Mouse (Mus musculus): ENCODE measurements around the gene Taf1b. TPM values are rescaled to one million over a fixed set of nuclear protein-coding genes. Genes with fewer than 3 reads are reported as not detected.

Gene Taf1b
- polyA plus RNA-seq, 1 experiment from 2014 or later: 40.6 TPM

DNA sequence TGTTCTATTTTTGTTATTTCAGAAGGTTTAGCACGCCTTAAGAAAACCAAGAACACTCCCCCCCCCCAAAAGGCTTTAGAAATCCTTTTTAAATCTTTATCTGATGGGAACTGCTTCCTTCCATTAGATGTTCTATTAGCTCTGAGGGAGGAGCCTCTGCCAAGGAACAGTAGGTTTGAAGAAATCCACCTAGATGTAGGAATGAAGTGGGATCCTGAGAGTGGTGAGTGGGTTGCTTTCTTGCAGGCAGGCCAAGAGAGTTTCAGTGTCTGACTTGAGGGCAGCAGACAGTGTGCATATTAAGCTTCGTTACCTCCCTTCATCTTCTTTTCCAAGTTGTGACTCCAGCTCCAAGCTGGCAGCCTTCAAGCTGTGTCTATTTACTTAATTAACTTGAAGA is 39.0 kb downstream of the Taf1b start:
- no peaks in the 10 kb centered on the region for H3K9me3 ChIP-seq (replicated peaks; ENCODE audit: control insufficient read depth, low read length)
- no peak for DNase-seq (ENCODE audit: low spot score)
- peaks cover 5% of the 10 kb centered on the region; the same call in 1 of the 2 replicates for H3K36me3 ChIP-seq (ENCODE audit: control insufficient read depth, insufficient read depth, low read length)
- no peak overlapping the region for H3K9ac ChIP-seq (ENCODE audit: low read length)
- WGBS: 13% methylated on average over 2 of the region's 2 CpGs
- no peak for ATAC-seq
- H3K27me3 ChIP-seq (replicated peaks; ENCODE audit: control insufficient read depth, insufficient read depth, low read length): no peaks in the 10 kb centered on the region
- no peak overlapping the region; the same call in 1 of the 2 replicates for H3K27ac ChIP-seq (ENCODE audit: low read depth, low read length)
- H3K4me2 ChIP-seq (ENCODE audit: low read length): no peak overlapping the region
- no peak overlapping the region for H3K4me3 ChIP-seq (ENCODE audit: low read depth, low read length)
- H3K4me1 ChIP-seq (ENCODE audit: control insufficient read depth, insufficient read depth, low read length): no peaks in the 10 kb centered on the region; the same call in 1 of the 2 replicates

DNA sequence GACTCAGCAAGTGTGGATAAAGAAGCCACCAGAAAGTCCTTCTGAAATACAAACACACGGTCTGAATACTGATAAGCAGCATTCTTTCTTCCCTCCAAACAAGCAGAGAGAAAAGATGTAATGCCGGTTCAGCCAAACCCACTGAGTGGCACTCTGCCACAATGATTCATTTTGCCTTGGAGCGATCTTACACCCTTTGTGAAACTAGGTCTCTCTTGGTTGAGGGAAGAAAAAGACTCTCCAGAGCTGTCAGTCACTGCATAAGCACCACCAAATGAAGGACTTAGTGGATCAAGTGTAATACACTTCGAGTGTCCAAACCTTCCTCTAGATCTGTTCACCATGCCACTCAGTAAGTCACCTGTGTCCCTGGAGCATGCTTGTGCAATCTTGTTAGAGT is 39.8 kb downstream of the Taf1b start:
- WGBS: 41% methylated on average over 4 of the region's 4 CpGs

DNA sequence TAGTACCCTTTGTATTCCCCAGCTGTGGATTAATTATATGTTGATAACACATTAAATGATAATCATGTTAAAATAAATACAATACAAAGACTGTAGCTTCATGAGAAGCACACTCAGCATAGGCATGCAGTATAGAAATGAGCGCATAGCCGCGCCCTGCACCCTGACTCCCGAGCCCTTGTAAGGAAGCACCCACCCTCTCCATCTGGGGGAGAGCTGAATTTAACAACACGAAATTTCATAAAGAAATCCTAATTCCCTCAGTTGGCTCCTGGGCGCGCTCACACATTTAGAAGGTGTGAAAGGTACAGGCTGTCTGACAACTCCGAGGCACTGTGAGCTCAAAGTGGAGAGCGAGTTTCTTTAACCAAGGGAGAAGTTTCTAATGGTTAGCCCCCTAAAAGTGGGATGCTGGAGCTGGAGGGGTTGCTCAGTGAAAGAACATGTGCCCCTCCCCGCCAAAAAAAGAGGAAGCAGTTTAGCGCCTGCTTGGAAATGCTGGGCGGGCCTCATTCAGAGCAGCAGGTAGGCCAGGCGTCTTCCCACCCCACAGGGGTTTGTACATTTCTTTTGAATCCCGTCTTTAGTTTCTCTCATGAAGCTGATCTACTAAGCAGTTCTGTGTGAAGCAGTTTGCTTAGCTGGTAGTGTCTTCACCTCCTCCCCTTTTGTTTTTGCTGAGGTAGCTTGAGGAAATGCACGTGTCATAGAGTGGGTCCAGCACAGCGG is 43.4 kb downstream of the Taf1b start:
- H3K9ac ChIP-seq (ENCODE audit: low read length): no peak overlapping the region
- ATAC-seq: no peak
- H3K4me2 ChIP-seq (ENCODE audit: low read length): no peak overlapping the region
- no peaks in the 10 kb centered on the region for H3K27me3 ChIP-seq (replicated peaks; ENCODE audit: control insufficient read depth, insufficient read depth, low read length)
- H3K4me3 ChIP-seq (ENCODE audit: low read depth, low read length): no peak overlapping the region
- no peak for DNase-seq (ENCODE audit: low spot score)
- no peaks in the 10 kb centered on the region for H3K9me3 ChIP-seq (replicated peaks; ENCODE audit: control insufficient read depth, low read length)
- H3K4me1 ChIP-seq (ENCODE audit: control insufficient read depth, insufficient read depth, low read length): no peaks in the 10 kb centered on the region; the same call in 1 of the 2 replicates
- WGBS: 79% methylated on average over 16 of the region's 16 CpGs
- H3K27ac ChIP-seq (ENCODE audit: low read depth, low read length): no peak overlapping the region
- peaks cover 15% of the 10 kb centered on the region; the same call in 1 of the 2 replicates for H3K36me3 ChIP-seq (ENCODE audit: control insufficient read depth, insufficient read depth, low read length)

More for the DNA sequence above, 39.8 kb downstream of the Taf1b start:
- no peak overlapping the region for H3K9ac ChIP-seq (ENCODE audit: low read length)
- no peaks in the 10 kb centered on the region for H3K9me3 ChIP-seq (replicated peaks; ENCODE audit: control insufficient read depth, low read length)
- no peaks in the 10 kb centered on the region; the same call in 1 of the 2 replicates for H3K4me1 ChIP-seq (ENCODE audit: control insufficient read depth, insufficient read depth, low read length)
- peak; percentile 44 for DNase-seq (ENCODE audit: low spot score)
- no peak overlapping the region for H3K27ac ChIP-seq (ENCODE audit: low read depth, low read length)
- peaks cover 5% of the 10 kb centered on the region; the same call in 1 of the 2 replicates for H3K36me3 ChIP-seq (ENCODE audit: control insufficient read depth, insufficient read depth, low read length)
- no peaks in the 10 kb centered on the region for H3K27me3 ChIP-seq (replicated peaks; ENCODE audit: control insufficient read depth, insufficient read depth, low read length)
- H3K4me2 ChIP-seq (ENCODE audit: low read length): no peak overlapping the region
- peak; percentile 57 for ATAC-seq
- no peak overlapping the region for H3K4me3 ChIP-seq (ENCODE audit: low read depth, low read length)

DNA sequence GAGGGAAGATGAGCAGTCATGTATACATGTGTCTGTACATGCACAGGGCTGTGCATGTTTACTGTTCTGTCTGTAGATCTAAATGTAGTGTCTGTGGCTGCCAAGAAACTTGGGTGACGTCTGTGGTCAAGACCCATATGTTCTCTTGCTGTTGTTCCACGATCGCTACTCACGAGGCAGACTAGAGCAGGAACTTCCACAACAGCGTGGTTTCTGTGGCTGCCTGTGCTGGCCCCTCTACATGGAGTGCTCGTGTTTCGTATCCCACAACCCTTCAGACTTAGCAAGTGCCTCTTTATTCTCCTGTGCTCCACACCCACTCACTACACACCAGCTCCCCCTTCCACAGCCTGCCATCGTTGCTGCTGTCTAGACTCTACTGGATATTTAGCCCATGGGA is 49.5 kb downstream of the Taf1b start:
- peaks cover 38% of the 10 kb centered on the region for H3K36me3 ChIP-seq (ENCODE audit: control insufficient read depth, insufficient read depth, low read length)
- ATAC-seq: no peak
- no peaks in the 10 kb centered on the region for H3K9me3 ChIP-seq (replicated peaks; ENCODE audit: control insufficient read depth, low read length)
- H3K4me2 ChIP-seq (ENCODE audit: low read length): no peak overlapping the region
- no peak overlapping the region for H3K4me3 ChIP-seq (ENCODE audit: low read depth, low read length)
- no peaks in the 10 kb centered on the region for H3K4me1 ChIP-seq (ENCODE audit: control insufficient read depth, insufficient read depth, low read length)
- no peak for DNase-seq (ENCODE audit: low spot score)
- H3K9ac ChIP-seq (ENCODE audit: low read length): no peak overlapping the region
- H3K27me3 ChIP-seq (replicated peaks; ENCODE audit: control insufficient read depth, insufficient read depth, low read length): no peaks in the 10 kb centered on the region
- no peak overlapping the region for H3K27ac ChIP-seq (ENCODE audit: low read depth, low read length)
- 88% methylated on average over 8 of the region's 8 CpGs for WGBS

DNA sequence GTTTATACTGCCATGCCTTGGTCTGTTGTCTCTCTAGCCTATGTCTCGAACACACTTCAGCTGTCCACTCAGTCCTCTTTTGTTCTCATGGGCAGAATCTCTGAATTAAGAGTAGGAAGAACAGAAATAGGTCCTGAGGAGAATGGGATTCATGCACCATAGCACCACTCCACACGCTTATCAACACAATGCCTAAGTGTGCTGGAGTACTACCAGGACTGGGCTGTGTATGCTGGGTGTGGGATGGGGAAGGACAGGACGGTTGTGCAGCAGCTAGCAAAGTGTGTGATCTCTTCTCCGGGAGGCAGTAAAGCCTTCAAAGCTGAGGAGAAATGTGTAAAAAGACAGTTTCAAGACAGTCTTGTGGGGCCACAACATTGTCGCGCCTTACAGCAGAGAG is 50.7 kb downstream of the Taf1b start:
- H3K9me3 ChIP-seq (replicated peaks; ENCODE audit: control insufficient read depth, low read length): no peaks in the 10 kb centered on the region
- no peak overlapping the region for H3K9ac ChIP-seq (ENCODE audit: low read length)
- peaks cover 38% of the 10 kb centered on the region for H3K36me3 ChIP-seq (ENCODE audit: control insufficient read depth, insufficient read depth, low read length)
- no peak overlapping the region for H3K27ac ChIP-seq (ENCODE audit: low read depth, low read length)
- ATAC-seq (no peak), DNase-seq (ENCODE audit: low spot score) (no peak)
- H3K4me1 ChIP-seq (ENCODE audit: control insufficient read depth, insufficient read depth, low read length): no peaks in the 10 kb centered on the region
- no peaks in the 10 kb centered on the region for H3K27me3 ChIP-seq (replicated peaks; ENCODE audit: control insufficient read depth, insufficient read depth, low read length)
- WGBS: 79% methylated on average over 6 of the region's 6 CpGs
- no peak overlapping the region for H3K4me2 ChIP-seq (ENCODE audit: low read length)
- H3K4me3 ChIP-seq (ENCODE audit: low read depth, low read length): no peak overlapping the region

DNA sequence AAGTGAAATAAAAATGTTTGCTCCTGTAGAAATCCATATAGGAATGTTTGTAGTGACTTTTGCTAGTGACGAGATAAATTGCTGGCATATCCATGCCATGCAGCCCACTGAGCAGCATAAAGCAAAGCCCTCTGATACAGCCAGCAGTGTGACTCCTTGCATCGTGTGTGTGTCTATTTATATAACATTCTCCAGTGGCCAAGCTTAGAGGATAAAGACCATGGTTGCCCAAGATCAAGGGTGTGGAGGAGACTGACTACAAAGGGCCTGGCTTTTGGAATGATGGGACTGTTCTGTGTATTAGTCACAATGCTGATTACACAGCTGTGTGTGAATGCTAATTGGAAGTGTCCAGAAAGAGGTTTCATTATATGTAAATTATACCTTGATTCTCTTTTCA is 54.4 kb downstream of the Taf1b start:
- Histone ChIP-seq H3K4me2 (ENCODE audit: low read length) (no peak overlapping the region), H3K27me3 (replicated peaks; ENCODE audit: control insufficient read depth, insufficient read depth, low read length) (no peaks in the 10 kb centered on the region), H3K9me3 (replicated peaks; ENCODE audit: control insufficient read depth, low read length) (no peaks in the 10 kb centered on the region), H3K4me1 (ENCODE audit: control insufficient read depth, insufficient read depth, low read length) (no peaks in the 10 kb centered on the region), H3K9ac (ENCODE audit: low read length) (no peak overlapping the region), H3K4me3 (ENCODE audit: low read depth, low read length) (no peak overlapping the region), H3K36me3 (ENCODE audit: control insufficient read depth, insufficient read depth, low read length) (peaks cover 34% of the 10 kb centered on the region), H3K27ac (ENCODE audit: low read depth, low read length) (no peak overlapping the region)
- DNase-seq (ENCODE audit: low spot score): no peak
- no peak for ATAC-seq
- WGBS: 84% methylated on average over 2 of the region's 2 CpGs

DNA sequence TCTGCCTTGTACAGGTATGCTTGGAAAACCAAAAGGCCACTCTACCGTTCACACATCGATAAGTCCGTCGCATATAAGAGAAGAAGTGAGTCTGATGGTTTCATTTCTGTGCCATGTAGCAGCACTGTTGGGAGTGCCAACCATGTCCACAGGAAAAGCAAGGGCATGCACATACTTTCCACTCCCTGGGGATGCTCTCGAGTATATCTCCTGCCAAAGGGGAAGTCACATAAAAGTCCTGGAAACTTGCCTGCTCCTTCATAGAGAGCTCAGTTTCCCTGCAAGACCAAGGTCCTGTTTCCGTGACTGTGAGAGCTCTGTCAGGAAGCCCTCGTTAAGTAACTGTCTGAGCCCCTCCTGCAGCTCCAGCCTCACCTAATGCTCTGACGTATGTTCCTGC is 57.8 kb downstream of the Taf1b start:
- ATAC-seq: no peak
- no peak for DNase-seq (ENCODE audit: low spot score)
- H3K9ac ChIP-seq (ENCODE audit: low read length): no peak overlapping the region
- no peak overlapping the region for H3K27ac ChIP-seq (ENCODE audit: low read depth, low read length)
- no peaks in the 10 kb centered on the region for H3K27me3 ChIP-seq (replicated peaks; ENCODE audit: control insufficient read depth, insufficient read depth, low read length)
- no peaks in the 10 kb centered on the region for H3K4me1 ChIP-seq (ENCODE audit: control insufficient read depth, insufficient read depth, low read length)
- H3K4me2 ChIP-seq (ENCODE audit: low read length): no peak overlapping the region
- H3K36me3 ChIP-seq (ENCODE audit: control insufficient read depth, insufficient read depth, low read length): 0 out of 2 replicates have a peak, but pooled peaks cover 9% of the 10 kb centered on the region
- H3K9me3 ChIP-seq (replicated peaks; ENCODE audit: control insufficient read depth, low read length): no peaks in the 10 kb centered on the region
- no peak overlapping the region for H3K4me3 ChIP-seq (ENCODE audit: low read depth, low read length)
- 75% methylated on average over 8 of the region's 8 CpGs for WGBS

DNA sequence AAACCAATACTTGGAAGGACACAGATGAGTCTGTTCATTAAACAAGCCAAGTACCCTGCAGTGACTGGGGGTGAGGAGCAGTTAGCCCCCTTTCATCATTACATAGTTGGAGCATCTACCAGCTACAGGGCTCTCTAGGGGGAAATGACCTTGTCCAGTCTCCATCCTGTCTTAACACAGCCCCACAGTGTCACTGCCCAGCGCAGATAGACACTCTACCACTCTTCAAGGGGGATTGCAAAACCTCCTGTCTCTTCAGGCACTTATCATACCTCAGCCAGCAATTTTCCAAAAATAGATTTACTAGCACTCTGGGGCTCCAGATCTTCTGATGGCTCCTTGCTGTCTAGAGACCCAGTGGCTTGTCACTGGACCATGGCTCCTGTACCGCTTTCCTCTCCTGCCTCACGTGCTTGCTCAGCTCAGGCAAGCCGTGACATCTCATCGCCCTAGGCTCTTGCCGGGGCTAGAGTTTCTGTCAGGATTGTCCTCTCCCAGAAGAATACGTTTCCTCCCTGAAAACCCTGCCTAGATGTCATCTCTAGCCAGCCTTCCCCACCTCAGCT is 65.3 kb downstream of the Taf1b start:
- Histone ChIP-seq H3K27ac (ENCODE audit: low read depth, low read length) (no peak overlapping the region), H3K4me2 (ENCODE audit: low read length) (no peak overlapping the region), H3K36me3 (ENCODE audit: control insufficient read depth, insufficient read depth, low read length) (no peaks in the 10 kb centered on the region), H3K9me3 (replicated peaks; ENCODE audit: control insufficient read depth, low read length) (no peaks in the 10 kb centered on the region), H3K4me3 (ENCODE audit: low read depth, low read length) (no peak overlapping the region), H3K27me3 (replicated peaks; ENCODE audit: control insufficient read depth, insufficient read depth, low read length) (no peaks in the 10 kb centered on the region), H3K9ac (ENCODE audit: low read length) (no peak overlapping the region), H3K4me1 (ENCODE audit: control insufficient read depth, insufficient read depth, low read length) (no peaks in the 10 kb centered on the region)
- 91% methylated on average over 7 of the region's 7 CpGs for WGBS
- ATAC-seq (no peak), DNase-seq (ENCODE audit: low spot score) (no peak)

DNA sequence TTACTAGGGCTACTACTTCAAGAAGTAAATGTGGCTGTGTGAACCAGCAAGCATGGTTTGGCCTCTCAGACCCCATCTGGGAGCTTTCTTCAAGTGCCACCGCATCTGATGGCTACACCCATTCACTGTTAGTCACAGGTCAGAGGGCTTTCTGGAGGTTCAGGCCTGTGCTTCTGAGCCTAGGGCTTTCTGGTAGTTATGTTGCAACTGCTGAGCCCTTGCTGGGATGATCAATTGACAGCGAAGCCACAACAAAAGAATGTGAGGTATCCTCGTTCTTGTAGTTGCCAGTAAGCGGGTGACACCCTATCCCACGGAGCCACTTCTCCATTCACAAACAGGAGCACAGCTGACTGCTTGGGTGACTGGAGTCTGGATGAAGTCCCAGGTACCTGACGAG is 67.2 kb downstream of the Taf1b start:
- 76% methylated on average over 6 of the region's 6 CpGs for WGBS

More for the DNA sequence above, 67.2 kb downstream of the Taf1b start:
- Histone ChIP-seq H3K27ac (ENCODE audit: low read depth, low read length) (no peak overlapping the region), H3K4me2 (ENCODE audit: low read length) (no peak overlapping the region), H3K9me3 (replicated peaks; ENCODE audit: control insufficient read depth, low read length) (no peaks in the 10 kb centered on the region), H3K9ac (ENCODE audit: low read length) (no peak overlapping the region), H3K4me3 (ENCODE audit: low read depth, low read length) (no peak overlapping the region), H3K4me1 (ENCODE audit: control insufficient read depth, insufficient read depth, low read length) (no peaks in the 10 kb centered on the region), H3K27me3 (replicated peaks; ENCODE audit: control insufficient read depth, insufficient read depth, low read length) (no peaks in the 10 kb centered on the region), H3K36me3 (ENCODE audit: control insufficient read depth, insufficient read depth, low read length) (no peaks in the 10 kb centered on the region)
- no peak for DNase-seq (ENCODE audit: low spot score)
- no peak for ATAC-seq

Data from forebrain, embryonic 14.5 days (tissue).